Mouse (Mus musculus) erythroblast, embryonic 14.5 days (primary cell): Measurements from ENCODE around the gene Cux1.

Experiments used
- GATA1 ChIP-seq: IDR thresholded peaks from 2 replicates; pipeline ENCODE4 v1.6.1; 2012; ENCODE audit warnings: low read length, inconsistent platforms, mixed read lengths
- TAL1 ChIP-seq: IDR thresholded peaks from 3 replicates; pipeline ENCODE4 v1.6.1; 2012; ENCODE audit warnings: low read length, inconsistent platforms, mixed read lengths

- TF ChIP-seq GATA1: no peak
- TF ChIP-seq TAL1: no peak
These were observed 79.1 kb downstream of the Cux1 start for GRCm38 (mm10) chr5:136488223-136488622.
